Mouse (Mus musculus) limb, embryonic 11.5 days (tissue): ENCODE results near the gene Morn1. TPM values are rescaled to one million over a fixed set of nuclear protein-coding genes. Genes with fewer than 3 reads are reported as not detected.

Experiments
- ATAC-seq: fragments of 200-750 bp; cut with Nextera tagmentation; 2 replicates; pipeline ENCODE4 v1.8.0; 2017; ENCODE audit warnings: low read depth; ENCODE audit not compliant: insufficient number of reproducible peaks, low FRiP score, low TSS enrichment
- DNase-seq: peaks from one replicate; pipeline ENCODE4 v3.0.0-alpha.2; 2015; ENCODE audit warnings: low spot score
- H3K27ac ChIP-seq: fragments of 300-500 bp; sonication (generic); replicated peaks from 2 replicates; pipeline ENCODE4 v1.5.1; 2014; ENCODE audit warnings: low read depth, mild to moderate bottlenecking, low read length
- H3K27me3 ChIP-seq: fragments of 300-500 bp; sonication (generic); 2 replicates; pipeline ENCODE4 v1.6.1; 2014; ENCODE audit warnings: mild to moderate bottlenecking, low read length, mixed read lengths; ENCODE audit not compliant: control insufficient read depth, insufficient read depth
- H3K36me3 ChIP-seq: fragments of 300-500 bp; sonication (generic); 2 replicates; pipeline ENCODE4 v1.6.1; 2014; ENCODE audit warnings: mild to moderate bottlenecking, low read length, moderate library complexity, mixed read lengths; ENCODE audit not compliant: control insufficient read depth, insufficient read depth
- H3K4me1 ChIP-seq: fragments of 300-500 bp; sonication (generic); 2 replicates; pipeline ENCODE4 v1.6.1; 2014; ENCODE audit warnings: low read length, mixed read lengths; ENCODE audit not compliant: control insufficient read depth, insufficient read depth
- H3K4me2 ChIP-seq: fragments of 300-500 bp; sonication (generic); 2 replicates; pipeline ENCODE4 v1.6.1; 2014; ENCODE audit warnings: low read depth, mild to moderate bottlenecking, moderate library complexity; ENCODE audit not compliant: severe bottlenecking
- H3K4me3 ChIP-seq: fragments of 300-500 bp; sonication (generic); 2 replicates; pipeline ENCODE4 v1.5.1; 2014; ENCODE audit warnings: low read depth, low read length
- H3K9ac ChIP-seq: fragments of 300-500 bp; sonication (generic); 2 replicates; pipeline ENCODE4 v1.6.1; 2014; ENCODE audit warnings: mild to moderate bottlenecking, low read length
- H3K9me3 ChIP-seq: fragments of 300-500 bp; sonication (generic); 2 replicates; pipeline ENCODE4 v1.6.1; 2016; ENCODE audit warnings: low read length; ENCODE audit not compliant: control insufficient read depth
- WGBS: fragments of 180-500 bp; shearing (Covaris S2); extraction: QIAGEN DNeasy Blood & Tissue Kit; methylation state at CpG from one replicate; pipeline ENCODE4 v1.1.7; 2014; 5-methylcytosine and 5-hydroxymethylcytosine counted together
- polyA plus RNA-seq: library from polyadenylated mRNA; unstranded; fragments of >200 nt; fragmentation: Nextera tagmentation; extraction: Ambion mirVana; gene quantifications from 2 replicates; pipeline ENCODE4 v1.2.1, GENCODE M21; 2014

Morn1 gene
- polyA plus RNA-seq, 1 experiment from 2014 or later: 3.5 TPM

DNA sequence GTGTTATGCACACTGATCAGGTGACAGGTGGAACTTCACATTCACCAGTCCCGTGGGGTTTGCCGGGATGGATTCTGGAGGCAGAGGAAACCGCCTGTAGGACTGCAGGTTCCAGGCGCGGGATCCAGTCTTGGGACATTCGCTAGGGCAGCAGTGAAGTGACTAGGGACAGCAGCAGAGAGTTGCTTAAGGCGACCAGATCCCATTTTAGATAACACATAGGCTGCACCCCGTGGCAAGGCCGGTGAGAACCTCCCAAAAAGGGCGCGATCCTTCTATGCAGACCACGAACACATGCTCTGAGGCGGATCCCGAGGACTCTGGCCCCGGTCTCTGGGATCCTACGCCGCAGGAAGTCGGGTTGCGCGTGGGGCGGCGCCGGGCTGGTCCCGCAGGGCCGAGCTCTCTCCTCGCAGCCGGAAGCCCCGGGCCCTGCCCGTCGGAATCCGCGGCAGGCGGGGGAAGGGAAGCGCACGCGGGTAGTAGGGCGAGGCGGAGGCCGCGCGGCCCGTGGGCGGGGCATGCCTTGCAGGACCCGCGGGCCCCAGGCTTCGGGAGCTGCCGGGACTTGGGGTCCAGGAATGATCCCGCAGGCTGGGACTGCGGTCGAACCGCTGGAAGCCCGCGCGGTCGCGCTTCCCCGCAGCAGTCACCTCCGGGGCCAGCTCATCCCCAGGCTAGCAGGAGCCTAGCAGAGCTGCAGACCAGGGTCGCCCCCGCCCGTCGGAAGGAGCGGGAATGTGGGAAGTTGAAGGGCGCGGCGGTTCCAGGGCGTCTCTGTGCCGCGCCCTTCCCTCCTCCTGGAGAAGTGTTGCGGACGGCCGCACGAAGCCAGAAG, 64.1 kb downstream of the Morn1 start:
- peak overlapping the region; percentile 65 for H3K27ac ChIP-seq
- DNase-seq (peak; percentile 86), ATAC-seq (peak; percentile 60)
- H3K9ac ChIP-seq: peak overlapping the region; percentile 77
- H3K4me3 ChIP-seq: peak overlapping the region; percentile 41
- H3K27me3 ChIP-seq: no peaks in the 10 kb centered on the region
- H3K4me2 ChIP-seq: peak overlapping the region; percentile 90
- H3K9me3 ChIP-seq: no peaks in the 10 kb centered on the region
- H3K4me1 ChIP-seq: peaks cover 20% of the 10 kb centered on the region
- H3K36me3 ChIP-seq: no peaks in the 10 kb centered on the region
- 6% methylated on average over 66 of the region's 73 CpGs for WGBS

DNA sequence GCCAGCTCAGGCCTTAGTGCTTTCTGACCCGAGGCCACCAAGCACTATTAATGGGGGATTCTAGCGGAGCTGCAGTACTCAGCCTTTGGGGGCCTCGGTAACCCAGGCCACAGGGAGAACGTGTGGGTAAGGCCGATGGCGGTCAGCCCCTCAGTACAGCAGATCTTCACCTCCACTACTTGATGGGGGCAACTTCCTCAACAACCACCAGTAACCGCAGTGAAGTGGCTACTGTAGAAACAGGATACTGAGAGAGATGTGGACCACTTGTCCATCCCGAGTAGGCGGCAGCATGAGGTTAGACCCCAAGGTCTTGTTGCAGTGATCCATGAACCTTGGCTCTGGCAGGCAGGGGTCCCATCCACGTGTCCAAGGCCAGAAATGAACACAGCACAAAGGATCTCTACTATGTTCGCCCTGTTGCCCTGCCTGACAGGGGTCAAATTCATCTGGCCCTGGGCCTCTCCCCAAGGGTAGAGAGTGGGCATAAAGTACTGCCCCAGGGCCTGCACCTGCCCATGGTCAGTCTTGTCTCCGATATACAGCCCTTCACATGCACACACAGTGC, 64.9 kb downstream of the Morn1 start:
- peaks cover 18% of the 10 kb centered on the region for H3K4me1 ChIP-seq
- no peak for ATAC-seq
- H3K4me3 ChIP-seq: peak overlapping the region; percentile 41
- H3K27ac ChIP-seq: peak overlapping the region; percentile 65
- peak overlapping the region; percentile 90 for H3K4me2 ChIP-seq
- peaks cover under 1% of the 10 kb centered on the region; the same call in 1 of the 2 replicates for H3K36me3 ChIP-seq
- 51% methylated on average over 12 of the region's 12 CpGs for WGBS
- peak overlapping the region; percentile 77 for H3K9ac ChIP-seq
- DNase-seq: no peak
- no peaks in the 10 kb centered on the region for H3K27me3 ChIP-seq
- no peaks in the 10 kb centered on the region for H3K9me3 ChIP-seq

DNA sequence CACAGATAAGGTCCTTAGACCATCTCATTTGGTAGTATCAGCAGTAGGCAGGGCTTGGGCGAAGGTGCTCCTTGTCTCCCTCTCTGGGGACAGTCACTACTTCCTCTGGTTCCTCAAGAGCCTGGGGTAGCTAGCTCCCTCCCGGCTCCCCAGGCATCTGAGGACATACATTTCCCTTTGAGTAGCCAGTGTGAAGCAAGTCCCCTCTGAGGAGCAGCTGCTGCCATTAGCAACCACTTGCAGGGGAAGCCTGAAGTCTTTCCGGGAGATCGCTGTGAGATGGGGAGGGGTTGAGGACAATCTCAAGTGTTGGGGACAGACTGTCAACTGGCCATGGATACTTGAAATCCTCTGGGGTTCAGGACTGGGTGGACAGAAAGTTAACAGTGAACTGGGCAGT, 65.5 kb downstream of the Morn1 start:
- Histone ChIP-seq H3K9me3 (no peaks in the 10 kb centered on the region), H3K27me3 (no peaks in the 10 kb centered on the region), H3K4me2 (no peak overlapping the region), H3K4me1 (peaks cover 18% of the 10 kb centered on the region), H3K4me3 (no peak overlapping the region), H3K9ac (no peak overlapping the region), H3K27ac (no peak overlapping the region), H3K36me3 (peaks cover 5% of the 10 kb centered on the region; the same call in 1 of the 2 replicates)
- WGBS: 69% methylated on average over 4 of the region's 4 CpGs
- ATAC-seq: no peak
- DNase-seq: no peak

DNA sequence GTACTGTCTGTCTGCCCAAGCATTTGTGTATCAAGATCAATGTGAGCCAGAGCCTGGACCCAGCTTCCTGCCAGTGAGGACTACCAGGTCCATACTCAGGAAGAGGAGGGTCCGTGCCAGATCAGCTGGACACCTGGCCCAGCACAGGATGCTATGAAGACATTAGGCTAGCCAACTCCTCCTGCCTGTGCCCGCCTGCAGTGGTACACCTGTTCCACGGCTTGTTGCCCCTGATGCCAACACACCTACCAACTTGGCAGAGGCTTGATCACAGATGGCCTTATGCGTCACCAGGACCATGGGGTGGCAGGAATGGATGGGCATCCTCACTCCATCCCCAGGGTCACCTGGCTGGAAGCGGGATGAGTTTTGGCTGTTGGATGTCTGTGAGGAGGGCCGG, 66.1 kb downstream of the Morn1 start:
- no peaks in the 10 kb centered on the region for H3K9me3 ChIP-seq
- no peak overlapping the region for H3K4me2 ChIP-seq
- no peak overlapping the region; the same call in 1 of the 2 replicates for H3K9ac ChIP-seq
- no peaks in the 10 kb centered on the region for H3K27me3 ChIP-seq
- DNase-seq (no peak), ATAC-seq (no peak)
- H3K27ac ChIP-seq: no peak overlapping the region
- peaks cover 18% of the 10 kb centered on the region for H3K4me1 ChIP-seq
- H3K36me3 ChIP-seq: peaks cover 11% of the 10 kb centered on the region
- WGBS: 95% methylated on average over 6 of the region's 6 CpGs
- no peak overlapping the region for H3K4me3 ChIP-seq

DNA sequence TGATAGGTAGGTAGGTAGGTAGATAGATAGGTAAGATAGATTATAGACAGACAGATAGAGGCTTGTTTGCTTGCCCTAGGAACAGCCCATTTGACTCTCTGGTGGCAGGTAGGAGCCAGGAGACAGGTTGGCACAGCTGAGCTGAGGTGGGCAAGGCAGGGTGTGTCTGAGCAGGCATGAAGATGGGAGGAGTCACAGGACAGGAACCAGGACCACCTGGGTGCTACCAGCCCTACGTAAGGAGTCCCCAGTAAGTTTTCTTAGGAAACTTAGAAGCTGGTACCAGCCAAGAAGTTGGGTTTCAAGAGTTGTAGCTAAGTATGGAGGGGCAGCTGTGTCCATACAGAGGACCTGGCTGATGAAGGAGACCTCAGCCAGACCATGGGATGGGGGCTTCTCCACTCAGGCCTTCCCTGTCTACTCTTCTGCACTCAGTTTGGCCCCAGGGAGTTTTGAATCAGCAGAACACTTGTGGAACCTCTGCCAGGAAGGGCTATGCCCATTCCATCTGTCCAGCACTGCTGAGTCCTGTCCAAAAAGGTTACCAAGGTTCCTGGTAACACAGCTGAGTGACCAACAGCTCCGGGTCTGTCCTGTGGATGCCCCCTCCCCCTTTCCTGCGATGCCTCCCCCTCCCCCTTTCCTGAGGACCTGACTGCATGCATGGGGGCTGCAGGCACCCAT, 67.2 kb downstream of the Morn1 start:
- Histone ChIP-seq H3K4me3 (no peak overlapping the region), H3K4me2 (no peak overlapping the region), H3K9ac (no peak overlapping the region), H3K4me1 (peaks cover 18% of the 10 kb centered on the region), H3K36me3 (peaks cover 16% of the 10 kb centered on the region), H3K27ac (no peak overlapping the region), H3K9me3 (no peaks in the 10 kb centered on the region), H3K27me3 (no peaks in the 10 kb centered on the region)
- WGBS: 83% methylated on average over 3 of the region's 3 CpGs
- ATAC-seq (no peak), DNase-seq (no peak)

DNA sequence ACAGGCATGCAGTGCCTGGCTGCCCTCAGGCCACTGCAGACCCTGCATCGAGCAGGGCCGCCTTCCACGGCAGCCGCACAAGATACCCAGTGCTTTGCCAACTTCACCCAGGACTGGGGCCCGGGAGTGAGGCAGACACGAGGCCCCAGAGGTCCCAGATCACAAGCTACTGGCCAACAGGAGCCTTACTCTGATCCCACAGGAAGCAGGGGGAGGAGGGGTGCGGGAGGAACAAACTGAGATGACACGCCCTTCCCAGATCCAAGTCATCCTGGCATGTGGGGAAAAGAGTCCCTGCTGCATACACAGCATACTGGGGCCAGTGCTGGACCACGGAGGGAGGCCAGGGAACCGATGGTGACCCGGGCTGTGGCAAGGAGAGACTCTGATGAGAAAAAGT, 68.6 kb downstream of the Morn1 start:
- Histone ChIP-seq H3K36me3 (peaks cover 22% of the 10 kb centered on the region), H3K27ac (no peak overlapping the region), H3K9ac (no peak overlapping the region), H3K4me3 (no peak overlapping the region), H3K4me2 (no peak overlapping the region), H3K27me3 (no peaks in the 10 kb centered on the region), H3K4me1 (peaks cover 16% of the 10 kb centered on the region), H3K9me3 (no peaks in the 10 kb centered on the region)
- no peak for DNase-seq
- 61% methylated on average over 11 of the region's 11 CpGs for WGBS
- ATAC-seq: no peak

DNA sequence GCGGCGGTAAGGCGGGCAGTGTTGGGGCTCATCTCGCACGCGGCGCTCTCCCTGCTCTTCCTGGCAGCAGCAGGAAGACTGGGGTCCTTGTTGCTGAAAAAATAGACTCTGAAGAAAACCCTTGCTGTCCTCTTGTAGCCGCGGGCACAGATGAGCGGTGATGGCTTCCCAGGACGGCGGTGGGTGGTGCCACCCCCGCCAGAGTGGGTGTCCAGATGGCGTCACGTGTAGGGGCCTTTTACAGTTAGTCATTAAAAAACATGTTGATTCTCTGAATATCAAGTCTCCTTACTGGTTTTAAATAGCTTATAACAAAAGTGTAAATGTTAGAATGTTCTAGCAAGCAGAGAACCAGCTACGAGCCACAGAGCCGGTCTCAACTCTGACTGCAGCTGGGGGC, 70.4 kb downstream of the Morn1 start:
- 93% methylated on average over 17 of the region's 17 CpGs for WGBS
- Histone ChIP-seq H3K4me1 (peaks cover 14% of the 10 kb centered on the region), H3K4me2 (no peak overlapping the region), H3K9ac (no peak overlapping the region), H3K4me3 (no peak overlapping the region), H3K36me3 (peaks cover 22% of the 10 kb centered on the region), H3K27me3 (no peaks in the 10 kb centered on the region), H3K9me3 (no peaks in the 10 kb centered on the region), H3K27ac (no peak overlapping the region)
- DNase-seq: no peak
- no peak for ATAC-seq

DNA sequence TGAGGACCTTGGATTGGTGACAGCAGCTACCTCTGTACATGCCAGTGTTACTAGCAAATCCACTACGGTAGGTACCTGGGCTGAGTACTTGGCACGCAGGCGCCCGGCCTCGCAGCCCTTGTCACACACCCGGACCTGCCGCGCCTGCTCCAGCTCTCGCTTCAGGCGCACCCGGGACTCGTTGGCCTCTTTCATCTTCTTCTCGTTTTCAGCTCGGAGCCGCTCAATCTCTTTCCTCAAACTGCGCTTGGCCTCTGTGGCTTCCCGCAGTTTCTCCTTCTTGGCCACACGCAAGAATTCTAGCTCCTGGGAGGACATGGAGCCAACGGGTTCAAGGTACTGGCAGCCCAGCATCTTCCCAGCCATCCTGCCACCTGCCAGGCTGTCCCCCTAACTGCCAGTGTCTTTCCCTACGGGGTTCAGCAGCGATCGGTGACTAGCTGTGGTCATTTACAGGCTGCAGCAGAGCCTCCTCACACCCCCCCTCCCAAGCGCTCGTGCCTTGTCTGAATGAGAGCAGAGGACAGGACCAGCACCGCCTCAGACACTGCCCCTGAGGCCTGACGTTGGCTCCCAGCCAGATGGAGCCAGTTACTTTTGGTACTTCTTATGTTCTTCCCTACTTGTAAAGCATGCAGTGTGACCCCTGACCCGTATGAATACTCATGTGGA, 71.6 kb downstream of the Morn1 start:
- peaks cover 22% of the 10 kb centered on the region for H3K36me3 ChIP-seq
- H3K9ac ChIP-seq: no peak overlapping the region
- ATAC-seq (no peak), DNase-seq (no peak)
- no peak overlapping the region for H3K4me3 ChIP-seq
- H3K27me3 ChIP-seq: no peaks in the 10 kb centered on the region
- H3K4me1 ChIP-seq: peaks cover 20% of the 10 kb centered on the region
- H3K9me3 ChIP-seq: no peaks in the 10 kb centered on the region
- no peak overlapping the region for H3K4me2 ChIP-seq
- H3K27ac ChIP-seq: no peak overlapping the region
- WGBS: 89% methylated on average over 27 of the region's 27 CpGs
